Mouse (Mus musculus) lung, adult 2 months (tissue): ENCODE measurements at regions not wholly inside any gene's neighbourhood (a gene's known extent, or its start where the extent isn't known, plus 50 kb on each side); places are given as distances from the start of the nearest gene placed in this dataset.

Experiments
- DNase-seq: peaks from one replicate; pipeline ENCODE4 v3.0.0; 2022
- H3K4me1 ChIP-seq: fragments of 200-500 bp; 2 replicates; pipeline ENCODE4 v1.6.1; 2011; ENCODE audit warnings: low read length; ENCODE audit not compliant: control insufficient read depth, insufficient read depth
- H3K4me3 ChIP-seq: fragments of 200-500 bp; replicated peaks from 2 replicates; pipeline ENCODE3; 2011; ENCODE audit warnings: low read depth, mild to moderate bottlenecking, control low read depth, low read length; ENCODE audit errors: extremely low read depth
- CTCF ChIP-seq: fragments of 200-500 bp; IDR thresholded peaks from 2 replicates; pipeline ENCODE4 v1.5.1; 2011; ENCODE audit warnings: mild to moderate bottlenecking, low read length, control low read depth; ENCODE audit not compliant: insufficient read depth
- POLR2A ChIP-seq: fragments of 200-500 bp; IDR thresholded peaks from 2 replicates; pipeline ENCODE4 v1.6.1; 2011; ENCODE audit warnings: low read depth, mild to moderate bottlenecking, control low read depth, low read length, borderline replicate concordance; ENCODE audit errors: extremely low read depth
- WGBS: fragments of 180-500 bp; shearing (Covaris S2); methylation state at CpG from one replicate; pipeline ENCODE4 v1.1.7; 2018; 5-methylcytosine and 5-hydroxymethylcytosine counted together

GRCm38 (mm10) chr5:149920326-149920725, 98.1 kb upstream of the Rxfp2 start:
- H3K4me3 ChIP-seq: no peak overlapping the region
- no peaks in the 10 kb centered on the region; the same call in none of the 2 replicates for H3K4me1 ChIP-seq
- DNase-seq: no peak
- no peak for TF ChIP-seq POLR2A
- no peak for TF ChIP-seq CTCF
- WGBS: 91% methylated on average over 4 of the region's 4 CpGs

GRCm38 (mm10) chr5:149924501-149924900, 94.0 kb upstream of the Rxfp2 start:
- TF ChIP-seq POLR2A (no peak), CTCF (no peak)
- WGBS: 91% methylated on average over 10 of the region's 10 CpGs
- no peak for DNase-seq
- H3K4me1 ChIP-seq: no peaks in the 10 kb centered on the region
- no peak overlapping the region for H3K4me3 ChIP-seq

- 46% methylated on average over 2 of the region's 2 CpGs for WGBS
- Histone ChIP-seq H3K4me1 (no peaks in the 10 kb centered on the region), H3K4me3 (no peak overlapping the region)
- TF ChIP-seq CTCF (no peak), POLR2A (no peak)
- no peak for DNase-seq
These were observed 91.7 kb upstream of the Rxfp2 start for GRCm38 (mm10) chr5:149926786-149927185.

GRCm38 (mm10) chr5:149931574-149932161, 86.8 kb upstream of the Rxfp2 start:
- no peaks in the 10 kb centered on the region for H3K4me1 ChIP-seq
- TF ChIP-seq CTCF: no peak
- 78% methylated on average over 9 of the region's 9 CpGs for WGBS
- H3K4me3 ChIP-seq: no peak overlapping the region
- DNase-seq: no peak

GRCm38 (mm10) chr5:149932220-149932619, 86.3 kb upstream of the Rxfp2 start:
- WGBS: 62% methylated on average over 4 of the region's 4 CpGs
- H3K4me3 ChIP-seq: no peak overlapping the region
- no peak for DNase-seq
- TF ChIP-seq CTCF (no peak), POLR2A (no peak)
- no peaks in the 10 kb centered on the region for H3K4me1 ChIP-seq

- no peak for DNase-seq
These were observed 72.8 kb upstream of the Rxfp2 start for GRCm38 (mm10) chr5:149945651-149946050.

GRCm38 (mm10) chr5:149947491-149947890, 71.0 kb upstream of the Rxfp2 start:
- Histone ChIP-seq H3K4me3 (no peak overlapping the region), H3K4me1 (no peaks in the 10 kb centered on the region)
- DNase-seq: no peak
- no peak for TF ChIP-seq CTCF
- TF ChIP-seq POLR2A: no peak
- WGBS: 75% methylated on average over 2 of the region's 2 CpGs

More at GRCm38 (mm10) chr5:149945651-149946050, 72.8 kb upstream of the Rxfp2 start:
- TF ChIP-seq CTCF (no peak), POLR2A (no peak)
- H3K4me1 ChIP-seq: no peaks in the 10 kb centered on the region
- no peak overlapping the region for H3K4me3 ChIP-seq

- TF ChIP-seq CTCF: no peak
- TF ChIP-seq POLR2A: no peak
- no peak for DNase-seq
- 85% methylated on average over 4 of the region's 4 CpGs for WGBS
- no peak overlapping the region for H3K4me3 ChIP-seq
- no peaks in the 10 kb centered on the region for H3K4me1 ChIP-seq
These were observed 61.5 kb upstream of the Rxfp2 start for GRCm38 (mm10) chr5:149956931-149957330.

GRCm38 (mm10) chr5:149961178-149961577, 57.3 kb upstream of the Rxfp2 start:
- DNase-seq: no peak
- no peak overlapping the region for H3K4me3 ChIP-seq
- TF ChIP-seq POLR2A (no peak), CTCF (no peak)
- no peaks in the 10 kb centered on the region for H3K4me1 ChIP-seq
- WGBS: 62% methylated on average over 11 of the region's 11 CpGs

GRCm38 (mm10) chr5:149964748-149965147, 53.7 kb upstream of the Rxfp2 start:
- no peaks in the 10 kb centered on the region for H3K4me1 ChIP-seq
- 35% methylated on average over 13 of the region's 13 CpGs for WGBS
- no peak overlapping the region for H3K4me3 ChIP-seq
- TF ChIP-seq POLR2A: no peak
- no peak for TF ChIP-seq CTCF
- DNase-seq: no peak
